Mouse (Mus musculus) bone marrow macrophage, adult 2 months (primary cell): Measurements from ENCODE around the gene Creb5.

Experiments used
- CTCF ChIP-seq: IDR thresholded peaks from 2 replicates; pipeline ENCODE4 v1.5.1; 2012; ENCODE audit warnings: low read depth, mild to moderate bottlenecking, low read length, moderate library complexity
- POLR2A ChIP-seq: IDR thresholded peaks from 2 replicates; pipeline ENCODE4 v1.6.1; 2012; ENCODE audit warnings: mild to moderate bottlenecking, low read depth, low read length, borderline replicate concordance

- TF ChIP-seq CTCF (no peak), POLR2A (no peak)
Measured at GRCm38 (mm10) chr6:53531461-53531860, 244.4 kb downstream of the Creb5 start.
